Mouse (Mus musculus) midbrain, postnatal 0 days (tissue): ENCODE measurements at regions not wholly inside any gene's neighbourhood (a gene's known extent, or its start where the extent isn't known, plus 50 kb on each side); places are given as distances from the start of the nearest gene placed in this dataset.

Experiments
- ATAC-seq: fragments of 200-750 bp; cut with Nextera tagmentation; 2 replicates; pipeline ENCODE4 v1.8.0; 2017; ENCODE audit warnings: moderate number of reproducible peaks, mild to moderate bottlenecking, moderate TSS enrichment, moderate library complexity; ENCODE audit not compliant: low FRiP score
- DNase-seq: peaks from one replicate; pipeline ENCODE4 v3.0.0-alpha.2; 2015; ENCODE audit warnings: low spot score
- H3K27ac ChIP-seq: fragments of 300-500 bp; sonication (generic); 2 replicates; pipeline ENCODE4 v1.5.1; 2014; ENCODE audit warnings: low read depth, mild to moderate bottlenecking, low read length, mixed read lengths
- H3K27me3 ChIP-seq: fragments of 300-500 bp; sonication (generic); 2 replicates; pipeline ENCODE4 v1.6.1; 2014; ENCODE audit warnings: low read length, control low read depth, mixed read lengths; ENCODE audit not compliant: insufficient read depth
- H3K36me3 ChIP-seq: fragments of 300-500 bp; sonication (generic); 2 replicates; pipeline ENCODE4 v1.6.1; 2014; ENCODE audit warnings: low read length, control low read depth, mixed read lengths; ENCODE audit not compliant: insufficient read depth
- H3K4me1 ChIP-seq: fragments of 300-500 bp; sonication (generic); 2 replicates; pipeline ENCODE4 v1.6.1; 2014; ENCODE audit warnings: mild to moderate bottlenecking, control low read depth, antibody characterized with exemption, low read length, mixed read lengths; ENCODE audit not compliant: insufficient read depth
- H3K4me2 ChIP-seq: fragments of 300-500 bp; sonication (generic); 2 replicates; pipeline ENCODE4 v1.6.1; 2014; ENCODE audit warnings: low read depth, mild to moderate bottlenecking, low read length, mixed read lengths; ENCODE audit not compliant: poor library complexity, severe bottlenecking
- H3K4me3 ChIP-seq: fragments of 300-500 bp; sonication (generic); 2 replicates; pipeline ENCODE4 v1.5.1; 2014; ENCODE audit warnings: low read depth, mild to moderate bottlenecking, low read length, moderate library complexity
- H3K9ac ChIP-seq: fragments of 300-500 bp; sonication (generic); replicated peaks from 2 replicates; pipeline ENCODE4 v1.6.1; 2014; ENCODE audit warnings: mild to moderate bottlenecking, low read length, moderate library complexity, mixed read lengths; ENCODE audit not compliant: poor library complexity, severe bottlenecking
- H3K9me3 ChIP-seq: fragments of 300-500 bp; sonication (generic); 2 replicates; pipeline ENCODE4 v1.6.1; 2016; ENCODE audit warnings: low read length, control low read depth
- CTCF ChIP-seq: IDR thresholded peaks from 2 replicates; pipeline ENCODE4 v1.5.1; 2016; ENCODE audit warnings: antibody characterized with exemption, mild to moderate bottlenecking
- WGBS: fragments of 180-500 bp; shearing (Covaris S2); extraction: QIAGEN DNeasy Blood & Tissue Kit; methylation state at CpG from one replicate; pipeline ENCODE4 v1.1.7; 2014; 5-methylcytosine and 5-hydroxymethylcytosine counted together

DNA sequence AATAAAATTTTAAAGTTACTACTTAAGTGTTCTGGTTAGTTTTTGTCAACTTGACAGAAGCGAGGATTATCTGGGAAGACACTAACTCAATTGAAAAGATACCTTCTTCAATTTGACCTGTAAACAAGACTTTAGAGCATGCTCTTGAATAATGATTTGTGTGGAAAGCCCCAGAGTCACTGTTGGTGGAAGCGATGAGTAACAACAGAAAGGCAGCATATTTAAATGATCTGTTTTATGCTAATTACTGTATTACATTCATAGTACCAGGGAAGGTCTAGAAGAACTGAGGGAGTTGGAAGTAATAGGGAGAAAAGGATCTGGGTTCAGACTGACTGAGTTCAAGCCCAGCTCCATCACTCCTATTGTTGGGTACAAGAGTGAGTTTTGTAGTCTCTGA lies 397.3 kb upstream of the Alcam start:
- no peak overlapping the region for H3K4me2 ChIP-seq
- no peak overlapping the region for H3K4me3 ChIP-seq
- DNase-seq (no peak), ATAC-seq (no peak)
- H3K9ac ChIP-seq: no peak overlapping the region
- H3K27me3 ChIP-seq: no peaks in the 10 kb centered on the region
- no peaks in the 10 kb centered on the region for H3K4me1 ChIP-seq
- H3K9me3 ChIP-seq: no peaks in the 10 kb centered on the region
- H3K36me3 ChIP-seq: no peaks in the 10 kb centered on the region
- H3K27ac ChIP-seq: no peak overlapping the region
- 91% methylated on average over 2 of the region's 2 CpGs for WGBS
- TF ChIP-seq CTCF: no peak

DNA sequence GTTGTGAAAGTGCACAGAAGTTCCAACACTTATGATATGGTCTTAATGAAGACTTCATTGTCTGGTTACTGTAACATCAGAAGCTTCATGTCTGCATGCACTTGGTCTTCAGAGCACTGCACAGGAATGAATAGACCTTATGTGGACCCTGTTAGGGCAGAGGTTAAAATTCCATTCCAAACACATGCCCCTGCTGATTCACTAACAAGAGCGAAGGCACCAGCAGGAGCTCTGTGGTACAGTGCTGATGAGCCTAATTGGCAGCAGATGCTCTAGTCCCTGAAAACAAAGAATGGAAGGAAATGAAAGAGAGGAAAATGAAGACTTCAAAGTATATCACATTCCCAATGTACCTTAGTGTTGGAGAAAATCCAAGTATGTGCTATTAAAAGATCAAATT lies 365.1 kb upstream of the Alcam start:
- Histone ChIP-seq H3K27ac (no peak overlapping the region), H3K36me3 (no peaks in the 10 kb centered on the region), H3K9ac (no peak overlapping the region), H3K9me3 (no peaks in the 10 kb centered on the region), H3K4me2 (no peak overlapping the region), H3K4me3 (no peak overlapping the region), H3K4me1 (no peaks in the 10 kb centered on the region), H3K27me3 (no peaks in the 10 kb centered on the region)
- TF ChIP-seq CTCF: no peak
- ATAC-seq: no peak
- no peak for DNase-seq
- 64% methylated on average over 1 of the region's 1 CpGs for WGBS

DNA sequence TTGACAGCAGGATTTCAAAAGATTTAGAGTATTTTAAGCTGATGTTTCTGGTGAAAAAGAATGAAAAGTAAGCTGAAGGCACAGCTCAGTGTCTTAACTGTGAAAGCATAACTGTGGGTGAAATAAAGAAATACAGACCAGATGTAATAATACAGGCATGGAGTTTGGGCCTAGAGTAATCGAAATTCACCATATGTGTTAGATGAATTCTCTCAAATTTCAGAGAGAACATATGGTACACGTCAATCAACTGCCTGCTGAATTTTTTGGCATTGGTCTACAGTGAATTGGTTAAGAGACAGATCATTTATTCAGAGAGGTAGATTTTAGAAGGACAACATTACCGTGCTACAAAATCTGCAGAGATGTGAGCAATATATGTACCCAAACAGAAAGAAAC lies 357.3 kb upstream of the Alcam start:
- Histone ChIP-seq H3K27ac (no peak overlapping the region), H3K27me3 (no peaks in the 10 kb centered on the region), H3K4me2 (no peak overlapping the region), H3K9ac (no peak overlapping the region), H3K4me1 (no peaks in the 10 kb centered on the region), H3K9me3 (no peaks in the 10 kb centered on the region), H3K4me3 (no peak overlapping the region), H3K36me3 (no peaks in the 10 kb centered on the region)
- no peak for DNase-seq
- TF ChIP-seq CTCF: no peak
- WGBS: 85% methylated on average over 3 of the region's 3 CpGs
- ATAC-seq: no peak

DNA sequence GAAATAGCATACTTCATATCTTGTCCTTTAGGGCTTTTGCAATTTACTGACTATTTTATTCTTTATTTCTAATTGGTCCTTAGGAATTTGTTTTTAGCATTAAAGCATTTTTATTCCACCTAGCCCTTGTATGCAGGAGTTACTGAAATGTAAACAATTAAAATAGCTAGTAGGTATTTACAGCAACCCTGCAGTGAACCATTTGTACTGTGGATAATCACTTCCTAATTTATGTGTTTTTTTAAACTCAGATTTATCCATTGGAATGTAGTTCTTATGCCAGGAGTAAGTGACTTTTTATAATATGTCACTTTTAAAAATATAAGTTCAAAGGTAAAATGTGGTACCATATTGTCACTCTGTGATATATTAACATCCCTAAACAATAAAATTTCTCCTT lies 350.5 kb upstream of the Alcam start:
- no peaks in the 10 kb centered on the region for H3K27me3 ChIP-seq
- no peak for TF ChIP-seq CTCF
- no peak for ATAC-seq
- no peak overlapping the region for H3K27ac ChIP-seq
- DNase-seq: no peak
- no peak overlapping the region for H3K4me2 ChIP-seq
- no peaks in the 10 kb centered on the region for H3K36me3 ChIP-seq
- H3K9ac ChIP-seq: no peak overlapping the region
- H3K4me1 ChIP-seq: no peaks in the 10 kb centered on the region
- no peaks in the 10 kb centered on the region for H3K9me3 ChIP-seq
- H3K4me3 ChIP-seq: no peak overlapping the region

DNA sequence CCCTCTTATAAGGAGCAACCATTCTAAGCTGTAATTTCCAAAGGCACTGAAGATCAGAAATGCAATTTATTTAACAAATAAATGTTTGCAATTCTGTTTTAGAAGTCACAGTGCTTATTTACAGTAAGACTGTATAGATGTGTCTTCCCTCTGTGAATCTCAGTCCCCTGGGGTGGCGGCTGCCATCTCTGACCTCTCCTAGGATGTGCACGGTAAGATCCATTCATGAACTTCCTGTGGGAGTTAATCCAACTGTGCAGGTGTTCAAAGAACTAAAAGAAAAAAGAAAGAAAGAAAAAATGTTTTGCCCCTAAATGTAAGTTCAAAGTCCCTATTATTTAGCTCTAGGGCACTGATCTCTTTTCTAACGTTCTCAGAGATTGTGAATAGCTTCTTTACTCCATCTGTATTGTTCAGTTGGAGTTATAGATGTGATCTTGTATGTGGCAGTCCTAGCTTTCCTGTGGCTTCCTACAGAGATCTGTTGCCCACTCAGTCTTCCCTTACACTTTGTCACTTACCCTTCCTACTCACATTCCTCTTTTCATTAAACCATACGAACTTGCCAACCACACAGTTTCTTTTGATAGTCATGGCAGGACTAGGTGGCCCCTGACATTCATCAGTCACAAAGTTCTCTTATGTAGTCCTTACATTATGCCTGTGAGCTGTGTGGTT lies 346.0 kb upstream of the Alcam start:
- ATAC-seq: no peak
- DNase-seq: no peak
- no peaks in the 10 kb centered on the region for H3K36me3 ChIP-seq
- no peak overlapping the region for H3K4me2 ChIP-seq
- no peaks in the 10 kb centered on the region for H3K27me3 ChIP-seq
- H3K9me3 ChIP-seq: no peaks in the 10 kb centered on the region
- H3K9ac ChIP-seq: no peak overlapping the region
- no peak overlapping the region for H3K4me3 ChIP-seq
- 45% methylated on average over 4 of the region's 4 CpGs for WGBS
- H3K4me1 ChIP-seq: no peaks in the 10 kb centered on the region
- TF ChIP-seq CTCF: no peak
- H3K27ac ChIP-seq: no peak overlapping the region

DNA sequence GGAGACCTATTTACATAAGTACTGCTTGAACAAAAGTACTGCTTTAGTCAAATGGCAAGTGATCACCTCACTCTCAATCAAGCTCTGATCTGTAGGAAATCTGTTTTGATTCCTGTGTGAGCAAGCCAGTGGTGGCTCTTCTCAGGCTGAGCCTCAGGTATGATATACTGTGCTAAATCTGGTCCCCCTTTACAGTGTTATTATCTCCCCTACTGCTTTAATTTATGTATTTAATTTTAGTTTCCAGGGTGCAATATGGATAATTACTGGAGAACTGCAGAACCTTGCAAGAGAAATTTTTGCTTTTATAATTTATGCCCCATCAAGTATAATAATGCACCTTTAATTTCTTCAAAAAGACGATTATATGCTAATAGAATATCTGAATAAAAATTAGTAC lies 341.3 kb upstream of the Alcam start:
- no peaks in the 10 kb centered on the region for H3K27me3 ChIP-seq
- 75% methylated on average over 1 of the region's 1 CpGs for WGBS
- DNase-seq (no peak), ATAC-seq (no peak)
- H3K4me1 ChIP-seq: no peaks in the 10 kb centered on the region
- no peak overlapping the region for H3K27ac ChIP-seq
- TF ChIP-seq CTCF: no peak
- no peak overlapping the region for H3K4me3 ChIP-seq
- no peak overlapping the region for H3K4me2 ChIP-seq
- no peaks in the 10 kb centered on the region for H3K36me3 ChIP-seq
- H3K9ac ChIP-seq: no peak overlapping the region
- H3K9me3 ChIP-seq: no peaks in the 10 kb centered on the region
